Mouse (Mus musculus) mesoderm, embryonic 11.5 days (tissue): ENCODE data around the gene Pik3c2b.
A peak's percentile ranks its signal among the peaks of the same experiment; 100 is the strongest.
"Not testable (repeated sequence)": the region's sequence is repeated elsewhere in the genome, so short reads cannot be mapped to it uniquely, and the experiment has no call there.

Source experiments
- DNase-seq: peaks from one replicate; pipeline ENCODE4 v3.0.0-alpha.2; 2012; ENCODE audit warnings: low read depth, low spot score

Gene Pik3c2b

GRCm38 (mm10) chr1:133045011-133045860 lies at the start of gene Pik3c2b:
Pik3c2b (plus strand) TSS chr1:133045667.
- DNase-seq = no peak

GRCm38 (mm10) chr1:133000347-133000746 lies 45.1 kb upstream of the Pik3c2b start:
- DNase-seq = no peak

GRCm38 (mm10) chr1:133006571-133006970 lies 38.9 kb upstream of the Pik3c2b start:
- DNase-seq = no peak

- DNase-seq = no peak
Observed at GRCm38 (mm10) chr1:133011955-133012841, 33.3 kb upstream of the Pik3c2b start.

GRCm38 (mm10) chr1:133013331-133013730 lies 32.1 kb upstream of the Pik3c2b start:
- DNase-seq = peak; percentile 12

- DNase-seq = no peak
Observed at GRCm38 (mm10) chr1:133014196-133014595, 31.3 kb upstream of the Pik3c2b start.

- DNase-seq = no peak
Observed at GRCm38 (mm10) chr1:133016775-133017428, 28.6 kb upstream of the Pik3c2b start.

GRCm38 (mm10) chr1:133018580-133018979 lies 26.9 kb upstream of the Pik3c2b start:
- no peak for DNase-seq

GRCm38 (mm10) chr1:133019312-133019711 lies 26.2 kb upstream of the Pik3c2b start:
- no peak for DNase-seq

GRCm38 (mm10) chr1:133020137-133020894 lies 25.2 kb upstream of the Pik3c2b start:
- no peak for DNase-seq

GRCm38 (mm10) chr1:133021391-133021790 lies 24.1 kb upstream of the Pik3c2b start:
- DNase-seq = no peak

- DNase-seq = not testable (repeated sequence)
Observed at GRCm38 (mm10) chr1:133021971-133022370, 23.5 kb upstream of the Pik3c2b start.

- not testable (repeated sequence) for DNase-seq
Observed at GRCm38 (mm10) chr1:133023723-133024122, 21.7 kb upstream of the Pik3c2b start.

- DNase-seq = no peak
Observed at GRCm38 (mm10) chr1:133024426-133024825, 21.0 kb upstream of the Pik3c2b start.

GRCm38 (mm10) chr1:133025051-133025795 lies 20.2 kb upstream of the Pik3c2b start:
- peak; percentile 95 for DNase-seq

GRCm38 (mm10) chr1:133025796-133026190 lies 19.7 kb upstream of the Pik3c2b start:
- DNase-seq = not testable (repeated sequence)

- DNase-seq = no peak
Observed at GRCm38 (mm10) chr1:133027126-133027525, 18.3 kb upstream of the Pik3c2b start.

GRCm38 (mm10) chr1:133027980-133028379 lies 17.5 kb upstream of the Pik3c2b start:
- DNase-seq = no peak

GRCm38 (mm10) chr1:133029744-133030143 lies 15.7 kb upstream of the Pik3c2b start:
- no peak for DNase-seq

GRCm38 (mm10) chr1:133030461-133030860 lies 15.0 kb upstream of the Pik3c2b start, which contains the start of gene Mdm4:
Mdm4 (minus strand) TSS chr1:133030561.
- no peak for DNase-seq
